Mouse (Mus musculus): ENCODE results near the gene Dlg5.

Dlg5 gene

DNA sequence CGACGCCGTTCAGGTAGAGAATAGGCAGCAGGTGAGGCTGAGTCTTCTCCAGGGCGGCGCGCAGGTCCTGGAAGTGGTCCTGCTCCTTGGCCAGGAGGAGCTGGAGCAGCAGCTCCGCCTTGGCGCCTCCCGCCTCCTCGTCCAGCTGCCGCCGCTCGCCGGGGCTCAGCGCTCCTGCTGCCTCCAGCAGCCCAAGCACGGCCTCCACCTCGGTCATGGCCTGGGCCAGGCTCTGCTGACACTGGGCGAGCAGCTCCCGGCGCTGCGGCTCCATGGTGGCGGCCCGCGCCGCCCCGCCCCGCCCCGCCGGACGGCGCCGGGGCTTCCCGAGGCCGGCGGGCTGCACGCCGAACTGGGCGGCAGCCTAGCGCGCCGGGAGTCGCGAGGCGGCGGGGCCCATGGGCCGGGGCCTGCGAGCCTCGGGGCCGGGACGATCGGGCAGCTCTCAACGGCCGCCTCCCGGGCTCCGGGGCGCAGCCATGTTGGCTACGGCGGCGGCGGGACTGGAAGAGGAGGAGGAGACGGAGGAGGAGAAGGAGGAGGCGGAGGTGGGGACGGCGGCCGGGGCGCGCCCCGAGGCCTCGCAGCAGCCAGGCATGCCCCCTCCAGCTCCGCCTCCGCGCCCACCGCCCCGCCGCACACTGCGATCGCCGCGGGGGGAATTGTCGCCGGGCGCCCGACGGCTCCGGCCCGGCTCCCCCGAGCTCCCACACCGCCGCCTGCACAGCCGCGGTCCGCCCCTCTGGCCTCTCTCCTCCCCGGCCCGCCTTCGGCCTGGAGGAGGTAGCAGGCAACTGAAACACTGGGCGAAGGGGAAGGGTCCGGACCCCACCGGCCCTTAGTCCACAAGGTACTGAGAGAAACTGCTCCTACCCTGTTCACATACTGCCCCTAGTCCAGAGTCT is at the start of gene Dlg5:
Dlg5 (minus strand) TSS at position 744 of the 905 bp plus-strand sequence.
- peak; percentile 62 for DNase-seq (ENCODE audit: low spot score)

DNA sequence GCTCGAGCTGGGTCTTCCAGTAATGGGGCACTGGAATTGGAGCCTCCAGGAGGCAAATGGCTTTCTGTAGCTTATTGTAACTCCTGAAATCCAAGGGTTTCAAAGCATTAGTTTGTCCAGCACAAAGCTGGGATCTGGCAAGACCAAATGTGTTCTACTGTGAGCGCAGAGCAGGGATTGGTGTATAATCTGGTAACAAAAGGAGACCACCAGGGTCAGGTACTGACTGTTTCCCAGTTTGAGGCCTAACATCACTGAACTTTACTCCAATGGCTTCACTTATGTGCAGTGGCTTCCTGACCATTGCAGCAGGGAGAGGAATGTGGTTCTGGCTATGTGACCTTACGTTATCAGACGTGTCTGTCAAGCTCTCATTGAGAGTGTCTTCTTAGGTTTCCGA is 47.9 kb upstream of the Dlg5 start:
- no peak for DNase-seq (ENCODE audit: low spot score)

DNA sequence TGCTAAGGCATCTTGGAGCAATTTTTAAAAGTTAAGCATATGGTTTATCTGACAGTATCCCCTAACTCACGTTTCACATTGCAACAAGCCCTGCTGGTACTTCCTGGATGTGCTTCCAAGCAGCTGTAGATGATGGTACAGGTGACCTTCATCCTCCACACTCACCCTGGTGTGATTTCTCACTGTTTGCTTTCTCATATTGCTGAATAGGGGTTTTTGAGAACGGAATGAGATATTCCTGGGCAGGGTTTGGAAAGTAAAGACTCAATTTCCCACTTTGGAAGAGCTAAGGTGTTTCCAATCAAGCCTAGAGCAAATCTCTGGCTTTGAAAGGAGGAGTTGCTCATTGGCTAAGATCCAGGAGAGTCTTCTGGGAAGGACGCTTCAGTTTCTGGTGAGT is 47.2 kb upstream of the Dlg5 start, which contains the start of gene E330034G19Rik:
E330034G19Rik (plus strand) TSS at position 301 of the 400 bp plus-strand sequence.
- no peak for DNase-seq (ENCODE audit: low spot score)

DNA sequence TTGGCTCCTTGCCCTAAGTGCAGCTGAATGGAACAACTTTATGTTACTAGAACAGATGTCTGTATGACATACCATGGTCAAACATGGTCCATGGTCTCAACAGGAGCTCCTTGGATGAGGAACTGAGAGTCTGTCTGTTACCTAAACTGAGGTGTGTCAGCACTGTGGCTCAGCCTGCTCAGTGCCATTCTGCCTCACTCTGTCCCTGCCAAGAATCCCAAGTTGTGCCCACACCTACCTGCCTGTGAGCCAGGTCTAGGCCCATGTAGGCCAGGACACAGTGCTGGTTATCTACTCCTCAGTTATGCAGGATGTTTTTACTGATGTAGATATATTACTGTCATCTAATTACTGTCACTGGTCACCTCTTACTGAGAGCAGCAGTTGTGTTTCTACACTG is 45.0 kb upstream of the Dlg5 start:
- DNase-seq (ENCODE audit: low spot score) = no peak

DNA sequence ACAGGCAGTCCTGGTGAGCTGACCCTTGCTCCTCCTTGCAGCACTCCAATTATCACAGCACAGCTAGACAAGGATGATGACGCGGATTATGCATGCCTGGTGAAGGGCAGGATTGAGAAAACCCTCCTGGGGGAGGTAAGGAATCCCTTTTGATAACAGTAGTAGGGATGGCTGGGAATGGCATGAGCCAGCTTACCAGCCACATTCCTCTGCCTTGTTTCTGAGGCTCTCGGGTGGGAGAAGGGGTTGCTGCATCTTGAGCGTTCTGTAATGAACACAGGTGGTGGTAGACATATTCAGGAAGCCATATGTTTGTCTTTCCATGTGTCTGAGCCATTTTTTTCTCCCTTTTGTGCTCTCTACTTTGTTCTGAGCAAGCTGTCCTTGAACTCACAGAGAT is 40.4 kb upstream of the Dlg5 start:
- DNase-seq (ENCODE audit: low spot score) = no peak

DNA sequence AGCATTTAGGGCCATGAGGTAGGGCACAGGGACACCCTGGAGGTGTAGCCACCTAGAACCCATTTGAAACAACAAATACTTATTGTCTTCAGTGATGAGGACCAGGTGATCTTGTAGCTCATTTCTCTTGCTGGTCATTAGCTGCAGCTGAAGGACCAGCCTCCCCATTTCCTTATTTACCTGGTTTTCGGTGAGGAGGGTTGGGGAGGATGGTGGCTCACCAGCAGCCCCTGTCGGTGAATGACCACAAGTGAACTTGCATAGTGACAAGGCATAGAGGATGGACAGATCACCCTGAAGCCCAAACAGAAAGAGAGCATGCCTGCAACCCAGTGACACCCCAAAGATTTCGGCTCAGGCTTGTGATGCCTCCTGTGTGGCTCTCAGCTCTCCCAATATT is 36.6 kb upstream of the Dlg5 start:
- DNase-seq (ENCODE audit: low spot score) = no peak

DNA sequence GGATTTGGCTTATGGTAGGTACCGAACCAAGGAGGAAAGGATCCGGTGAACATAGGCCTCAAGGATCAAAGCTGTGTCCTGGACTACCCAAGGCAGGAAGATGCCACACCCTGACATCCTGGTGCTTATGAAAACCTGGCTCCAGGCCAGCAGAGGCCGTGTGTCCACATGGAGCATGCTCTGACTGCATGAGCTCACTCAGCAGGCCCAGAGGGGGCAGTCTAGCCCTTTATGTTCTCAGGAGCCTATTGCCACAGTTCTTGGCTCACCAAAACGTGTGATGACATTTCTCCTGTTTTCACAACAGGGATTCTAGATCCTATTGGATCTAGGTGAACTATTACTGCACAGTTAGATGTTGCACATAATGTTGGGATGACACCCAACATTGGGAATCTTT is 35.6 kb upstream of the Dlg5 start:
- no peak for DNase-seq (ENCODE audit: low spot score)

DNA sequence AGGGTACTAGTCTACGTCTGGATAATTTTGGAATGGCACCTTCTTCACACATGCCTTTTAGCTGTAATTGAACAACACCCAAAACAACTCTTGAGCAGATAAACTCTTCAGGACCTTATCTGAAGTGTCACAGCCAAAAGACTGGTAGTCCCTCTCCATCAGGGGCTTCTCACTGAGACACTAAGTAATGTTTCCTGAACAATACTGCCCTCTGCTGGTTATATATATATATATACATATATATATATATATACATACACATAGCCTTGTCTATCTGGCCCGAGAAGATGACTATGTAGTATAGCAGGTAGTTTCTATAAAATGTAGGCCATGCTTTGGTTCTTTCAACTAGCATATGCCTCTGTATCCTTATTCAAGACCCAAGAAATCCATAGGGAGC is 29.8 kb upstream of the Dlg5 start:
- no peak for DNase-seq (ENCODE audit: low spot score)

DNA sequence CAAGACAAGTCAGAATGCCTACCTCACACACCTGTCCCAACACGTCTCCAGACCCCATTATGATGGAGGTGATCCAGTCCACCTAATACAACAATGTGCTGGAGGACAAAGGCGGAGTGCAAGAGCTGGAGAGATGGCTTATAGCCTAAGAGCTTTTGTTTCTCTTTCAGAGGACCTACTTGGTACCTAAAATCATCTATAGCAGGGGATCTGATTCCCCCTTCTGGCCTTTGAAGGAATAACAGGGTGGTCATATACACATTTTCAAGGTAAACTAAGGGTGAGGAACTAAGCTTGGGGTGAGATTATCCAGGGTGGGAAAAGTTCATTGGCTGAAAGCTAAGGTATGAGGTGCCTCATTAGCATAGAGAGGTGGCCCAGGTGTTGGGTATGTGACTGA is 27.9 kb upstream of the Dlg5 start:
- no peak for DNase-seq (ENCODE audit: low spot score)

DNA sequence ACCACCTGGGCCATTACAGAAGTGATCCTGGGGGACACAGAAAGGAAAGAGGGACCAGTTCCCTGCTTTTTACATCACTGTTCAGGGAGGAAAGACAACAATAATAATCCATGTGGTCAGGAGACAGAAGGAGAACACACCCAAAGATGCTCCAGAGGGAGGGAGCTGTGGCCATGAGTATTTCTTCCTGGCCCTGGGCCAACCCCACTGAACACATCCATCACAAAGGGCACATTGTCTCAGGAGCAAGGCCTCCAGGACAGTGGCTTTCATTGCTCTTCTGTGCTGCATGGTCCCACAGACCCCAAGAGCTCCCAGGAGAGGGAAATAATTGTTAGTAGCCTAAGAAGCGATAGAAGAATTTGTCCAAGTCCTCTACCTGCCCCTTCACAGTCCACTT is 23.9 kb upstream of the Dlg5 start:
- no peak for DNase-seq (ENCODE audit: low spot score)

DNA sequence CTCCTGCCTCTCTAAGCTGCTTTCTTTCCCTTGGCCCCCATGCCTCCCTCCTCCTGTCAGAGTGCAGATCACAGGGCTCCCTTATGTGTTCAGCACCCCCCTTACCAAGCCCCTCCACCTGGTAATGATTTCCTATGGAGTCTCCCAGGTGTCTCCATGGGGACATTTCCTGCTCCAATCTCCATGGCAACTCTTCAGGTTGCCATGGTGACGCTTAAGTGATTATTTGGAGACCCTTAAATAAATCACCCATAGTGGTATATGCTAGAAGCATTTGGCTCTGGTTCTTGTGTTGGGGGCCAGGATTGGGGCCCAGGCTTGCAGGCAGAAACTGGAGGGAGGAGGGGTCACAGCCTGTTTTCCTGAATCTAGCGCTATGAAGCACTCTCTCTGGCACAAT is 17.2 kb upstream of the Dlg5 start:
- no peak for DNase-seq (ENCODE audit: low spot score)

DNA sequence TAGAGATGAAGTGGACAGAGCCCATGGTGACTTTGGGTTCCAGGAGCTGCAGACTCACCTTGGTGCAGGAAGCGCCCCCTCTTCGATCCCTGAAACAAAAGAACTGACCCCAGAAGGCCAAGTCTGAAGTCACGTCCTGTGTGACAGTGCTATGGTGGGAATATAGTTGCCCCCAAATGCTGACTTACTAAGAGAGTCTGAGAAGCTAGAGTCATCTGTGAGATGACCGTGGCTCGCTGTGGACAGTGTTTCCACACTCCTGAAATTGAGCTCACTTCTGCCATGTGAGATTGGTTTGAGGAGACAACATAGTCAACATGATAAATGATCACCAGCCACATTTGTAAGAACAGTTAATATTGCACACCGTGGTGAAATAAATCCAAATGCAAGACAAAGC is 16.7 kb upstream of the Dlg5 start:
- DNase-seq (ENCODE audit: low spot score) = no peak

DNA sequence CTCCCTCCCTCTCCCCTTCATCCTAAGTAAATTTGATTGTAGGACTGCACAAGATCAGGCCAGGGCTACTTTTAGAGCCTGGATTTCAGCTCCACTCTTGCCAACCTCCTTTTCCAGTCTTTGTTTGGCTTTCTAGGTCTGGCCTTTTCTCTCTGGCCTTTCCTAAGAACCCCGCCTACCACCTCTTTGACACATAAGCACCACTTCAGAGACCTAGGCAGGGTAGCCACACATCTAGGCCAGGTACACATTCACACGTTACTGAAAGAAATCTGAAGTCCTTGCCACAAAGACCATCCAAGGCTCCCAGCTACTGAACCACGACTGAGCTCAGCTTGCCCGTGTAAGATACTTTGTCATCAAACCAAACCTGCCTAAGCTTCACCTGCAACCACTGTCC is 14.7 kb upstream of the Dlg5 start:
- no peak for DNase-seq (ENCODE audit: low spot score)

DNA sequence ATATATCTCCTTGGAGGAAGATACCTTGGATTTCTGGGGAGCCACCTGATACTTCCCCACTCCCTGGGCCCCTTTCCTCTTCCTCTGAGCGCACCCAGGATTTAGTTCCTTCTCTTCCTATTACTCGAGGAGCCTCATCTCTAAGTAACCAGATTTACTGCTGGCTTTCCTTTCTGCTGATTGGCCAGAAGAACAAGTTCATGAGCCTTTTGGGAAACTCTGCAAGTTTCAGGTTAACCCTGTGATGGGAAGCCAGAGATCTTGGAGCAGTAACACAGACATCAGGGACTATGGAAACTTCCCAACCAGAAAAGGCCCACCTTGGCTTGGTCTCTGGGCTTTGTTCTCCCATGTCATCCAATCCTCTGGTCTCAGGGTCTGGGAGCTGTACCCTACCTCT is 10.2 kb upstream of the Dlg5 start:
- no peak for DNase-seq (ENCODE audit: low spot score)

DNA sequence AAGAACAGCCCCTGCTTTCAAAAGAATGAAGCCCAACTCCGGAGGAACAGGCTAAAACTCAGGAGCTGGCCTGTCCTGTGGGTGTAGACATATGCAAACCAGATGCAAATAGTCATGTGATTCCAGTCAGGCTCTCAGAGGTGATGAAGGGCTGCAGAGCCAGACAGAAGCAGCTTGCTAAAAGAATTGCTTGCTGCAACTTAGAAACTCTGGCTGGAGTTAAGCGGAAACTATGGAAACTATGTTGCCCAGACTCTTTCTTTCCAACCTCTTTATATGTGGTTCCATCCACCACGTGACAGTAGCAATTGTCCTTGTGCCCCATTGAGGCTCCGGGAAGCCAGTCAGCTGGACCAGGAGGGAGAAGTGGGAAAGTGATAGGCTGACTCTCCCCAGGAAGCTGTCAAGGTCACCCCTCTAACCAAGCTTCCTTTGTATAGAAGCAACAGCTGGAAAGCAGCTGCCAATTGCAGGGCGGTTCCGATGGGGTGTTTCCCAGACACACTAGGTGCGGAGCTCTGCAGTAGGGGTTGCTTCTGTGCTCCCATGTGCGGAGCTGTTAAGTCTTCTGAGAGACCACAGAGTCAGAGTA is 8.0 kb upstream of the Dlg5 start:
- no peak for DNase-seq (ENCODE audit: low spot score)

DNA sequence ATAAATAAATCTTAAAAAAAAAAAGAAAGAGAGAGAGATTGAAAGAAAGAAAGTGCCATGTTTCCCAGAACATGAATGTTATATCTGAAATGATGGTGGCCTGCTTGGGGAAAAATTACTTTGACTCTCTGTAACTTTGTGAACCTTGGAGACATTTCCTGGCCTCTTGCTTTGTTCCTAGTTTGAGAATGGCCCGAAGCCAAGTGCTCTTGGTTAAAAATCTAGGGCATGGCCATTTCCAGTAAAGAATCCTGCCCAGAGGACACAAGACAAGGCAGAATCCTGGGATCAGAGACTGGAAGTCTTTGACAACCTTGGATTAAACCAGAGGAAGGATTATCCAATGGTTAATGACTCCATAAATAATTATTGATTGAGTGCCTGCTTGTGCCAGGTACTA is 5.6 kb upstream of the Dlg5 start:
- no peak for DNase-seq (ENCODE audit: low spot score)

DNA sequence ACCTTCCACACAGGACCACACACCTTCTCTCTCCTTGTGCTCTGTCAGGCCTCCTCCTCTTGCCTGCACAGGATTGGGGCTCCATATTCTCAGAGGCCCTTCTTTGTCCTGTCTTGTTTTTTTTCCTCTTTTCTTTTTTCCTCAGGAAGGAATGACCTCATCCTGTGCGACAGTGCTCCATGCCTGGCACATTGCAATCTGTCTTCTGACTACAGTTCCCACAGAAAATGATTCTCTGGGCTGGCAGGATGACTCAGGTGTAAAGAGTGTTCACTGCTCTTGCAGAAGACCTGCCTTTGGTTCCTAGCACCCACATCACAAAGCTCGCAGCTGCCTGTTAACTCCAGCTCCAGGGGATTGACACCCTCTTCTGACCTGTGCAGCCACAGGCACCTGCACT is 4.2 kb upstream of the Dlg5 start:
- no peak for DNase-seq (ENCODE audit: low spot score)

DNA sequence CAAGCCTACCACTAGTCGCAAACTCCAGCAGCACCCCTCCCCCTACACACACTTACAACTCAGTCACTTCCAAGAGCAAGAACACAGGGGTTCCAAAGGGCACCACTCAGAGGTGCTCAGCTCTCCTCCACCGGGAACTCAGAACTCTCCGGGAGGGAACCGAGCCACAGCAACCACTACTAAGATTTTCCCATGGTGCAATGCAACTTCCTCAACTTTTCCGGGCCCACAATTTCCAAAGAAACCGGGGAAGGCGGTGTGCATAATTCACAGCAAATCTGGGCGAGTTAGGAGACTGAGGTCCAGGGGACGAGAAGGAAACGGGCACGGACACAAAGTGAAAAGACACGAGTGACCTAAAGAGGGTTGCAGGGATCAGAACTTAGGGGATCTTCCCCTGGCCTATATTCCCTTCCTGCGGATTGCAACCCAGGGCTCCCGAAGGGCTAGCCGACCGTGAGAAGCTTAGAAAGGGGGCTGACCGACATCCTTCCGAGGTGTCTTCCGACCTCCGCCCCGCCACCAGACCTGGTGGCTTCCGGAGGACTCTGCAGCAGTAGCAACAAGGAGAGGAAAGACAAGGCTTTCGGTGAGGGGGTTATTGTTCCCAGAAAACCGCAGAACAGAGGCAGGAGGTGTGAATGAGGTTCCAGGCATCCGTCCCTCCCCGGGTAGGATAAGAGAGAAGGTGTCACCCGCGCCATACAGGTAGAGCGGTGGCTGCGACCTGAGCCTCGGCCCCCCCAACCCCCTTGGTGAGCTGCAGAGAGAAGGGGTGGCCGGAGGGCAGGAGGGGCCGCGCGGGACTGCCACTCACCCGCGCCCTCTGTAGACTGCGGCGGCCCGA is 1.2 kb downstream of the Dlg5 start:
- peak; percentile 17 for DNase-seq (ENCODE audit: low spot score)

DNA sequence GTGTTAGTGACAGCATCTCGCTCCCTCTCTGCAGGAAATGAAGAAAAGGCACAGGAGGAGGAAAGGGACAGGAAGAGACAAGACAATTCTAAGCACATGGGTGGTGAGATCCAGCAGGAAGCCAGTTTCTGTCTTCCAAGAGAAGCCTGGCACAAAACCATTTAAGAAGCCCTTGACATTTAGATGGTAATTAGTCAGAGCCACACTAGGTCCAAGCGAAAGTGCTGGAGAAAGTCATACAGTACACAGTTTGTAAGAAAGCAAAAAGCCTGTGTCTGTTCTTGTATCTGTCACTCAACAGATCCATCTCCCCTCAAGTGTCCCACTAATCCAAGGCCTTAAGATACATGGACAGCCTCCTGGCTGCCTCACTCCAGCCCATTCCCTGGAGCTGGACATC is 3.7 kb downstream of the Dlg5 start:
- DNase-seq (ENCODE audit: low spot score) = no peak

DNA sequence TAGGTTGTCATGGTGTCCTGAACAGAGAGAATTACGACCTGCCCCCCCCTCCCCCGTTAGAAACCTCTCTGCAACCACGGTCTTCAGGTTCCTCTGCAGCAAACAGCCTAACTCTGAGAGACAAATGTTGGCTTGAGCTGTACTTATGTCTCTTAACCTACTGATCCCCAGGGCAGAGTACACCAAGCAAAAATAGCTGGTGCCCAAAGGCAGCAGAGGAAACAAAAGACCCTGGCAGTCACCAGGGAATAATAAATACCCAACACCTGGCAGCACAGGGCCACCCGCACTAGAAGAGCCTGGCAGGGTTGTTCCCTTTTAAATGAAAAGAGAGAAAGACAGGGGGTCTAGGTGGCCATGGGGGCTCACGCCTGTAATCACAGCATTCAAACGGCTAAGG is 4.9 kb downstream of the Dlg5 start:
- no peak for DNase-seq (ENCODE audit: low spot score)

DNA sequence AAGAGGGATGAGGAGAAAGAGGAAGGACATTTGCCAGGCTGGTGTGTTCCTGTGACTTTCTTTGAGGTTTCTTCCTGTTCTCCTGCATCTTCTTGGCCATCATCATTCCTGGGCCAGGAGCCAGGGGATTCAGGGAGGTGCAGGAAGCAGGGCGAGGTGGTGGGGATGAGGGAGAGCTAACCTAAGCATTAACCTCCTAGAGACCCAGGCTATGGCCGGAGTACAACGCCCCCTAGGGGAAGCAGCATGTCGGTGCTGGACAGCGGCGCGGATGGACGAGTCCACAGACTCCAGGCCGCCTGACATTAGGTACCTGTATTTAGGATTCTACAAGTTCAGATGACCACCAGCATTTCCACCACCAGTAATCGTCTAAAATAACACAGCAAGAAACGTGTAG is 6.1 kb downstream of the Dlg5 start:
- no peak for DNase-seq (ENCODE audit: low spot score)

DNA sequence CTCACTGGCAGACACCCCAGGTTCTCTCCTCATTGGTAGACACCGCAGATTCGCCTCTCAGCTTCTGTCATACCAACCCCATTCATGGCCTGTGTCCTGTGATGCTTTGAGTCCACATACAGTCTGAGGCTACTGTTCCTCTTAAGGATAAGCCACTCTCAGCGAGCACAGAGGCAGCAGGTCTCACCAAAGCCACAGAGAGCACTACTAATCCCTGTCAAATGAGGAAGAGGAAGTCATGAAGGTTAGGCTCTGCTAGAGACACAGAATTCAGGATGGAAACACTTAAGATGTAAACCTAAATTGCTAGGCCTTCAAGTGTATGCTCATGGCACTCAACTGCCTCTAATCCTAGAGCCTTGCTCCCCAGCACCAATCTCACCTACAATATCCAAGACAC is 9.8 kb downstream of the Dlg5 start:
- DNase-seq (ENCODE audit: low spot score) = no peak

DNA sequence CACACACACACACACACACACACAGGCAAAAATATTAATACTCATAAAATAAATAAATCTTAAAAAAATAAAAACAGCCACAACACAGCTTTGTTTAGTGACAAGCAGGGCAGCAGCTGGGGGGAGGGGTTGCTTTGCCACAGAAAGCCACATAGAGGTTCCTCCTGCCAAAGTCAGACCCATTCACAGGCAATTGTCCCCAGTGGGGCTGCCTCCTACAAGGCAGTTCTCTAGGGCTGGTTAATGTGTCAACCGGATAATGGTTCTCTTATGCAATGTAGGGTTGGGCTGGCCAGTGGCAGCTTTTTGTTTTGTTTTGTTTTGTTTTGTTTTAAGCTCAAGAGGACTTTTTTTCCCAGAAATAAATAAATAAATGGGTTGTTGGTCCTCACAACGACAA is 11.3 kb downstream of the Dlg5 start:
- DNase-seq (ENCODE audit: low spot score) = no peak
